Mouse (Mus musculus): ENCODE data around the gene Slc6a4. TPM values are rescaled to one million over a fixed set of nuclear protein-coding genes. Genes with fewer than 3 reads are reported as not detected.

Gene Slc6a4
- polyA plus RNA-seq (2012) = not detected in 2 replicates

DNA sequence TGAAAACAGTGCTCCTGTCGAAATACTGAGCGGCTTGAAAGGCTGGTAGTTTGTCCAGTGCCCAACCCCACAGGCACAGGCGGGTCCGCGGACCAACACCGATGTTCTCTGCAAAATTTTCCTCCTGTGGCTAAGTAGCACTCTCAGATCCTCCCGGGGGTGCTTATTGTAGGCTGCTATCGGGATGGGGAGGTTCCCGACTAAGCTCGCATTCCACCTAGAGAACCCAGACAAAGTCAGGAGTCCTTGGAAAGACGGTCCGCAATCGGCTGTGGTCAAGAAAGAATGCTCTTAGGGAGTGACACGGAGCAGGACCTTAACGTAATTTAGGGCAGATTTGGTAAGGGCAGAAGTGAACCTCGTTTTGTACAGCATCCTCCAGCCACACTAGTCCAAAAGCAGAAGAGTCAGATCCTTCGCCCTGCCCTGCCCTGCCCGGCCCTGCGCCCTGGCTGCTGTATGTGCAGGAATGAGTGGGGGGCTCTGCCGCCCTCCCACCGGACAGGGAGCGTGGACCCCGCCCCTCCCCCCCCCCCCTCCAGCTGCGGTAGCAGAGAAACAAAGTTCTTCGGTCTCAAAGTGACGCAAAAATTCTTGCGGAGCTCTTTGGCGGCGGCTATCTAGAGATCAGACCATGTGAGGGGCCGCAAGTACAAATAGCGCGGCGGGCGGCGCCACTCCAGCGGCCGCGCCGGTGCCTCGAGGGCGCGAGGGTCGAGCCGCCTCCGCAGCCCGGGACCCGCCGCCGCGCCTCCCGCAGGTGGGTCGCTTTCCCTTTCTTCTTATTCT is at the start of gene Slc6a4:
Slc6a4 (plus strand) TSS at position 688 of the 789 bp plus-strand sequence.
- H3K27me3 ChIP-seq (ENCODE audit: control insufficient read depth) = peaks cover 81% of the 10 kb centered on the region
- no peaks in the 10 kb centered on the region; the same call in 1 of the 2 replicates for H3K9me3 ChIP-seq (ENCODE audit: control insufficient read depth, low read length)
- no peak for TF ChIP-seq TAL1 (IDR thresholded peaks at IDR 0.05; ENCODE audit: low read length)
- no peak for TF ChIP-seq GATA1 (IDR thresholded peaks at IDR 0.05; ENCODE audit: low read length)
- H3K4me3 ChIP-seq (replicated peaks) = peak within 1 kb of the TSS; percentile 22
- peaks cover 11% of the 10 kb centered on the region for H3K4me1 ChIP-seq (ENCODE audit: control insufficient read depth)
- H3K36me3 ChIP-seq (ENCODE audit: control insufficient read depth) = no peaks in the 10 kb centered on the region

DNA sequence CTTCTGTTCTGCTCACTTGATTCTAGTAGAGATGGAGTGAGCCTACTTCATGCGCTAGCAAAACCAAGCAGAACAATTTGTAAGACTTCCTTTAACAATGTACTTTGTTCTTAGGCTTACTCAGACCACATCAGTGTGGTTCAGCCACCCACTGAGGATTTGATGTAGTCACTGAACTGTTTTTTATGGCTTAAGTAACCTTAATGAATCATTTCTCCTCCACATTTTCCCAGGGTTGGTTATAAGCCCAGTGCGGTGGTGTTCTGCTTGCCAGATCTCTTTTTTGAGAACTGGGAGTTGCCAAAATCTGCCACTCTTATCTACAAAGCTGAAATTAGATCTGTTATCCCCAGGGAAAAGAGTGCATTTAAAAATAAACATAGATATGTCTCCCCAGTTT is 44.9 kb upstream of the Slc6a4 start:
- H3K36me3 ChIP-seq (ENCODE audit: control insufficient read depth) = peaks cover 80% of the 10 kb centered on the region
- no peak for TF ChIP-seq GATA1 (IDR thresholded peaks at IDR 0.05; ENCODE audit: low read length)
- TF ChIP-seq TAL1 (IDR thresholded peaks at IDR 0.05; ENCODE audit: low read length) = no peak
- no peaks in the 10 kb centered on the region for H3K27me3 ChIP-seq (ENCODE audit: control insufficient read depth)
- no peak overlapping the region for H3K4me3 ChIP-seq (replicated peaks)
- no peaks in the 10 kb centered on the region for H3K4me1 ChIP-seq (ENCODE audit: control insufficient read depth)
- no peaks in the 10 kb centered on the region for H3K9me3 ChIP-seq (ENCODE audit: control insufficient read depth, low read length)

- Histone ChIP-seq H3K36me3 (ENCODE audit: control insufficient read depth) (peaks cover 86% of the 10 kb centered on the region), H3K27me3 (ENCODE audit: control insufficient read depth) (no peaks in the 10 kb centered on the region), H3K9me3 (ENCODE audit: control insufficient read depth, low read length) (no peaks in the 10 kb centered on the region), H3K4me3 (replicated peaks) (no peak overlapping the region), H3K4me1 (ENCODE audit: control insufficient read depth) (no peaks in the 10 kb centered on the region)
- TF ChIP-seq TAL1 (IDR thresholded peaks at IDR 0.05; ENCODE audit: low read length) = no peak
- no peak for TF ChIP-seq GATA1 (IDR thresholded peaks at IDR 0.05; ENCODE audit: low read length)
Observed at GRCm38 (mm10) chr11:76965703-76966102, 32.7 kb upstream of the Slc6a4 start.

- Histone ChIP-seq H3K9me3 (ENCODE audit: control insufficient read depth, low read length) (no peaks in the 10 kb centered on the region), H3K27me3 (ENCODE audit: control insufficient read depth) (no peaks in the 10 kb centered on the region), H3K4me1 (ENCODE audit: control insufficient read depth) (no peaks in the 10 kb centered on the region), H3K4me3 (replicated peaks) (no peak overlapping the region), H3K36me3 (ENCODE audit: control insufficient read depth) (peaks cover 86% of the 10 kb centered on the region)
- TF ChIP-seq TAL1 (IDR thresholded peaks at IDR 0.05; ENCODE audit: low read length) = no peak
- TF ChIP-seq GATA1 (IDR thresholded peaks at IDR 0.05; ENCODE audit: low read length) = no peak
Observed at GRCm38 (mm10) chr11:76970328-76970727, 28.1 kb upstream of the Slc6a4 start.

- Histone ChIP-seq H3K4me1 (ENCODE audit: control insufficient read depth) (no peaks in the 10 kb centered on the region), H3K27me3 (ENCODE audit: control insufficient read depth) (no peaks in the 10 kb centered on the region), H3K36me3 (ENCODE audit: control insufficient read depth) (peaks cover 83% of the 10 kb centered on the region), H3K9me3 (ENCODE audit: control insufficient read depth, low read length) (no peaks in the 10 kb centered on the region), H3K4me3 (replicated peaks) (no peak overlapping the region)
- TF ChIP-seq TAL1 (IDR thresholded peaks at IDR 0.05; ENCODE audit: low read length) (no peak), GATA1 (IDR thresholded peaks at IDR 0.05; ENCODE audit: low read length) (no peak)
Observed at GRCm38 (mm10) chr11:76974680-76975319, 23.6 kb upstream of the Slc6a4 start.

- Histone ChIP-seq H3K9me3 (ENCODE audit: control insufficient read depth, low read length) (no peaks in the 10 kb centered on the region), H3K36me3 (ENCODE audit: control insufficient read depth) (peaks cover 75% of the 10 kb centered on the region), H3K4me3 (replicated peaks) (no peak overlapping the region), H3K4me1 (ENCODE audit: control insufficient read depth) (peaks cover 14% of the 10 kb centered on the region), H3K27me3 (ENCODE audit: control insufficient read depth) (no peaks in the 10 kb centered on the region)
- TF ChIP-seq GATA1 (IDR thresholded peaks at IDR 0.05; ENCODE audit: low read length) (no peak), TAL1 (IDR thresholded peaks at IDR 0.05; ENCODE audit: low read length) (no peak)
Observed at GRCm38 (mm10) chr11:76981570-76982141, 16.7 kb upstream of the Slc6a4 start.

DNA sequence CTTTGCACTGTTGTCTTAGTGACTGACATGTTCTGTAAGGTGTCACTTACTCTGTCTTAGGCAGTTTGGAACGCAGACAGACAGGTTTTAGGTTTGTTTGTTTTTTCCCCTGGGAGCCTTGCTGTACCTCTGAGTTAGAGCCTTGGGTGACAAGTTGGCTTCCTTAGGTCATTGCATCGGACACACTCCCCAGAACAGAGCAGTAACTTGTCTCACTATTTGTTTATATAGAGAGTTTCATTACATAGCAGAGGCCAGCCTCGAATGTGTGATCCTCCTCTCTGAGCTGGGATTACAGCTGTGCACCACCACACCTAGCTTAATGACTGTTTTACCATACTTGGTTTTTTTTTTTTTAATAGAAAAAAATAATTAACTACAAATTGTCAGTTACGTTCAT is 16.0 kb upstream of the Slc6a4 start:
- H3K9me3 ChIP-seq (ENCODE audit: control insufficient read depth, low read length) = no peaks in the 10 kb centered on the region
- H3K27me3 ChIP-seq (ENCODE audit: control insufficient read depth) = no peaks in the 10 kb centered on the region
- peaks cover 14% of the 10 kb centered on the region for H3K4me1 ChIP-seq (ENCODE audit: control insufficient read depth)
- TF ChIP-seq GATA1 (IDR thresholded peaks at IDR 0.05; ENCODE audit: low read length) (no peak), TAL1 (IDR thresholded peaks at IDR 0.05; ENCODE audit: low read length) (no peak)
- peaks cover 81% of the 10 kb centered on the region for H3K36me3 ChIP-seq (ENCODE audit: control insufficient read depth)
- no peak overlapping the region for H3K4me3 ChIP-seq (replicated peaks)

DNA sequence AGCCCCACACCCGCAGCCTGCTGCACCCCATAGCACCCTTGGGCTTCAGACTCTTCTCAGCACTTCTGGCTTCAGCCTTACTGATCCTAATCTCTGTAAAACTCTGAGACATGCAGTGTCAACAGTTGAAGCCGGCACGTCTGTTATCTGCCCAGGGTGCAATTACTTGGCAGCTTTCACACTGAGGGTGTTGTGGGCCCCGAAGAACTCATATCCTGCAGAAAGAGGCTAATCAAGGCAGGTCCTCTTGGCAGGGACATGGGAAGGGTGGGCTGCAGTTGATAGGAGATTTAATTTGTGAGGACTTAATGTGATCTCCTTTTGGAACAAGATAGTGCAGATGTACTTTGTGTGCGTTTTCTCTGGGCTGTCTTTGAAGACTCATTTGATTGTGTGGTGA is 14.8 kb upstream of the Slc6a4 start:
- TF ChIP-seq GATA1 (IDR thresholded peaks at IDR 0.05; ENCODE audit: low read length) (no peak), TAL1 (IDR thresholded peaks at IDR 0.05; ENCODE audit: low read length) (no peak)
- no peaks in the 10 kb centered on the region for H3K27me3 ChIP-seq (ENCODE audit: control insufficient read depth)
- peaks cover 14% of the 10 kb centered on the region for H3K4me1 ChIP-seq (ENCODE audit: control insufficient read depth)
- H3K4me3 ChIP-seq (replicated peaks) = no peak overlapping the region
- H3K36me3 ChIP-seq (ENCODE audit: control insufficient read depth) = peaks cover 77% of the 10 kb centered on the region
- no peaks in the 10 kb centered on the region for H3K9me3 ChIP-seq (ENCODE audit: control insufficient read depth, low read length)

DNA sequence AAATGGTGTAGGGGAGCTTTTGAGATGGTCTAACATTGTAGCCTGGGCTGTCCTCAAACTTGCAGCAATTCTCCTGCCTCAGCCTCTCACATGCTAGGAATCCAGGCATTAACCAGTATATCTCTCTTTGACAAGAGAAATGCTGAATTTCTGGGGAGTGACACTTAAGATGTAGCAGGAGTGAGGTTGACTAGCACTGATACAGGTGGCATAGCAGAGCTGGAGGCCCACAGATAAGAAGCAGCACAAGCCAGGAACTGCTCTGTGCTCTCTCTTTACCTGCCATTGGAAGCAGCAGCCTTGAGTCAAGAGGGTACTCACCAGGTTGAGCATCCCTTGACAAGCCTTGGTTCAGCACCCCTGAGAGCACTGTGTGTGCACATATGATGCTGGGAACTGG is 14.2 kb upstream of the Slc6a4 start:
- H3K9me3 ChIP-seq (ENCODE audit: control insufficient read depth, low read length) = no peaks in the 10 kb centered on the region
- no peak for TF ChIP-seq GATA1 (IDR thresholded peaks at IDR 0.05; ENCODE audit: low read length)
- TF ChIP-seq TAL1 (IDR thresholded peaks at IDR 0.05; ENCODE audit: low read length) = no peak
- no peaks in the 10 kb centered on the region for H3K27me3 ChIP-seq (ENCODE audit: control insufficient read depth)
- H3K4me1 ChIP-seq (ENCODE audit: control insufficient read depth) = peaks cover 14% of the 10 kb centered on the region
- no peak overlapping the region for H3K4me3 ChIP-seq (replicated peaks)
- H3K36me3 ChIP-seq (ENCODE audit: control insufficient read depth) = peaks cover 72% of the 10 kb centered on the region

Measured in erythroblast, embryonic 14.5 days (primary cell).